23 mouse cellular contexts compared by ENCODE assay signal in genomic region chr8:107957566-107957965, GRCm38 (mm10). TPM values are rescaled to one million over a fixed set of nuclear protein-coding genes. Genes with fewer than 3 reads are reported as not detected.
DNase-seq lines count a peak whose midpoint lies in the region; ATAC-seq lines count a peak whose summit lies in the region.
"Had no signal": no experiment of that assay in that cellular context is flagged by ENCODE, and none has a peak within 500 bp of the region (broad histone marks: within the 10 kb centered on the region; RNA-seq: fewer than 3 reads in every experiment).

No protein-coding gene starts in this region.

- H3K9me3 ChIP-seq in forebrain, embryonic 13.5 days (replicated peaks), result no peaks in the 10 kb centered on the region
- no peaks in the 10 kb centered on the region for H3K9me3 ChIP-seq in forebrain, embryonic 10.5 days
- no peaks in the 10 kb centered on the region for H3K9me3 ChIP-seq in hindbrain, embryonic 11.5 days (ENCODE audit: control insufficient read depth, low read length)
- H3K9me3 ChIP-seq in hindbrain, embryonic 10.5 days, result no peaks in the 10 kb centered on the region
- no peaks in the 10 kb centered on the region for H3K9me3 ChIP-seq in midbrain, embryonic 14.5 days (ENCODE audit: control insufficient read depth, low read length)
- no peaks in the 10 kb centered on the region for H3K9me3 ChIP-seq in midbrain, embryonic 11.5 days (ENCODE audit: control insufficient read depth, low read length)
- H3K9me3 ChIP-seq in midbrain, embryonic 15.5 days, result no peaks in the 10 kb centered on the region
- H3K9me3 ChIP-seq: embryonic facial prominence, embryonic 15.5 days; heart, embryonic 12.5 days; hindbrain, embryonic 15.5 days had no signal

- no peak overlapping the region for H3K9ac ChIP-seq in forebrain, embryonic 13.5 days
- H3K9ac ChIP-seq in hindbrain, embryonic 11.5 days (ENCODE audit: low read depth, low read length), result no peak overlapping the region
- no peak overlapping the region for H3K9ac ChIP-seq in midbrain, embryonic 14.5 days (replicated peaks; ENCODE audit: low read length)
- no peak overlapping the region for H3K9ac ChIP-seq in midbrain, embryonic 11.5 days (ENCODE audit: low read length)
- H3K9ac ChIP-seq in midbrain, embryonic 15.5 days, result no peak overlapping the region
- H3K9ac ChIP-seq: embryonic facial prominence, embryonic 15.5 days; heart, embryonic 12.5 days; hindbrain, embryonic 15.5 days had no signal

- H3K4me3 ChIP-seq in forebrain, embryonic 13.5 days, result no peak overlapping the region
- no peak overlapping the region for H3K4me3 ChIP-seq in forebrain, embryonic 10.5 days
- H3K4me3 ChIP-seq in hindbrain, embryonic 11.5 days (ENCODE audit: low read depth, low read length), result no peak overlapping the region
- H3K4me3 ChIP-seq in hindbrain, embryonic 10.5 days, result no peak overlapping the region
- no peak overlapping the region for H3K4me3 ChIP-seq in midbrain, embryonic 14.5 days (replicated peaks; ENCODE audit: low read depth, low read length)
- H3K4me3 ChIP-seq in midbrain, embryonic 11.5 days (ENCODE audit: low read depth, low read length), result no peak overlapping the region
- no peak overlapping the region for H3K4me3 ChIP-seq in midbrain, embryonic 15.5 days
- H3K4me3 ChIP-seq: embryonic facial prominence, embryonic 15.5 days; erythroblast, embryonic 14.5 days; gastrocnemius, adult 2 months; heart, embryonic 12.5 days; hindbrain, embryonic 15.5 days had no signal

- no peak overlapping the region for H3K4me2 ChIP-seq in forebrain, embryonic 13.5 days
- no peak overlapping the region for H3K4me2 ChIP-seq in hindbrain, embryonic 11.5 days (replicated peaks; ENCODE audit: low read depth, low read length)
- no peak overlapping the region for H3K4me2 ChIP-seq in midbrain, embryonic 14.5 days (ENCODE audit: low read length)
- H3K4me2 ChIP-seq in midbrain, embryonic 11.5 days, result no peak overlapping the region
- H3K4me2 ChIP-seq in midbrain, embryonic 15.5 days, result no peak overlapping the region
- H3K4me2 ChIP-seq: embryonic facial prominence, embryonic 15.5 days; heart, embryonic 12.5 days; hindbrain, embryonic 15.5 days had no signal

- no peaks in the 10 kb centered on the region for H3K36me3 ChIP-seq in forebrain, embryonic 13.5 days (ENCODE audit: poor library complexity, severe bottlenecking)
- no peaks in the 10 kb centered on the region for H3K36me3 ChIP-seq in forebrain, embryonic 10.5 days (replicated peaks)
- H3K36me3 ChIP-seq in hindbrain, embryonic 11.5 days (ENCODE audit: control insufficient read depth, insufficient read depth, low read length), result no peaks in the 10 kb centered on the region
- H3K36me3 ChIP-seq in hindbrain, embryonic 10.5 days, result no peaks in the 10 kb centered on the region
- H3K36me3 ChIP-seq in midbrain, embryonic 14.5 days (ENCODE audit: control insufficient read depth, insufficient read depth, low read length), result no peaks in the 10 kb centered on the region
- no peaks in the 10 kb centered on the region for H3K36me3 ChIP-seq in midbrain, embryonic 11.5 days (ENCODE audit: control insufficient read depth, insufficient read depth, low read length)
- H3K36me3 ChIP-seq in midbrain, embryonic 15.5 days (replicated peaks), result no peaks in the 10 kb centered on the region
- H3K36me3 ChIP-seq: embryonic facial prominence, embryonic 15.5 days; G1E; heart, embryonic 12.5 days; hindbrain, embryonic 15.5 days had no signal

- peaks cover 6% of the 10 kb centered on the region for H3K4me1 ChIP-seq in forebrain, embryonic 13.5 days
- H3K4me1 ChIP-seq in forebrain, embryonic 10.5 days, result peaks cover 14% of the 10 kb centered on the region
- H3K4me1 ChIP-seq in hindbrain, embryonic 11.5 days (replicated peaks; ENCODE audit: control insufficient read depth, insufficient read depth, low read length), result no peaks in the 10 kb centered on the region
- peaks cover 8% of the 10 kb centered on the region for H3K4me1 ChIP-seq in hindbrain, embryonic 10.5 days (replicated peaks)
- H3K4me1 ChIP-seq in midbrain, embryonic 14.5 days (ENCODE audit: control insufficient read depth, insufficient read depth, low read length), result peaks cover 15% of the 10 kb centered on the region
- H3K4me1 ChIP-seq in midbrain, embryonic 11.5 days (ENCODE audit: control insufficient read depth, insufficient read depth, low read length), result peaks cover 7% of the 10 kb centered on the region; the same call in 1 of the 2 replicates
- H3K4me1 ChIP-seq in midbrain, embryonic 15.5 days, result peaks cover 32% of the 10 kb centered on the region
- H3K4me1 ChIP-seq: heart, embryonic 12.5 days had no signal

- peak overlapping the region; percentile 6; the same call in 1 of the 2 replicates for H3K27ac ChIP-seq in forebrain, embryonic 13.5 days
- H3K27ac ChIP-seq in forebrain, embryonic 10.5 days, result no peak overlapping the region
- H3K27ac ChIP-seq in hindbrain, embryonic 11.5 days (ENCODE audit: low read depth, low read length), result 0 out of 2 replicates have a peak overlapping the region, but pooled peaks have one; percentile 42
- no peak overlapping the region for H3K27ac ChIP-seq in hindbrain, embryonic 10.5 days
- H3K27ac ChIP-seq in midbrain, embryonic 14.5 days (replicated peaks; ENCODE audit: low read depth, low read length), result peak overlapping the region; percentile 23
- H3K27ac ChIP-seq in midbrain, embryonic 11.5 days (ENCODE audit: low read depth, low read length), result no peak overlapping the region
- peak overlapping the region; percentile 81; the same call in 1 of the 2 replicates for H3K27ac ChIP-seq in midbrain, embryonic 15.5 days
- H3K27ac ChIP-seq: embryonic facial prominence, embryonic 15.5 days; gastrocnemius, adult 2 months had no signal

- 60% methylated on average over 8 of the region's 8 CpGs for WGBS in forebrain, embryonic 13.5 days
- WGBS in forebrain, embryonic 10.5 days, result 85% methylated on average over 8 of the region's 8 CpGs
- 57% methylated on average over 8 of the region's 8 CpGs for WGBS in hindbrain, embryonic 11.5 days
- 64% methylated on average over 8 of the region's 8 CpGs for WGBS in hindbrain, embryonic 10.5 days
- WGBS in midbrain, embryonic 14.5 days, result 18% methylated on average over 8 of the region's 8 CpGs
- WGBS in midbrain, embryonic 11.5 days, result 53% methylated on average over 8 of the region's 8 CpGs
- WGBS in midbrain, embryonic 15.5 days, result 31% methylated on average over 8 of the region's 8 CpGs

- DNase-seq in forebrain, embryonic 10.5 days (ENCODE audit: extremely low spot score, low spot score), result no peak
- DNase-seq in hindbrain, embryonic 11.5 days (ENCODE audit: low spot score), result no peak
- no peak for DNase-seq in hindbrain, embryonic 10.5 days (ENCODE audit: low spot score)
- DNase-seq in midbrain, embryonic 14.5 days, result peak; percentile 68
- no peak for DNase-seq in midbrain, embryonic 11.5 days (ENCODE audit: low spot score, missing footprints)
- DNase-seq in layer of hippocampus, postnatal 14 days (ENCODE audit: low spot score in 2 of 2), result no peak
- DNase-seq: adrenal gland, adult 8-10 months; adrenal gland, postnatal 36 days; B cell, adult 2 months; cerebellum, adult 11 months; cerebellum, adult 8-10 months; cerebellum, postnatal 14 days; embryo, embryonic 11 days; gastrocnemius, adult 2 months; gastrocnemius, postnatal 25 days had no signal

- no peak for ATAC-seq in forebrain, embryonic 13.5 days
- ATAC-seq in hindbrain, embryonic 11.5 days (ENCODE audit: low FRiP score), result no peak
- no peak for ATAC-seq in midbrain, embryonic 14.5 days (ENCODE audit: low FRiP score, low TSS enrichment)
- ATAC-seq in midbrain, embryonic 11.5 days (ENCODE audit: low FRiP score), result no peak
- ATAC-seq in midbrain, embryonic 15.5 days (replicated peaks), result no peak
- ATAC-seq: CD4-positive, CD25-positive, alpha-beta regulatory T cell, adult 4 months had no signal

- H3K27me3 ChIP-seq in forebrain, embryonic 13.5 days, result peaks cover 16% of the 10 kb centered on the region
- H3K27me3 ChIP-seq in forebrain, embryonic 10.5 days (ENCODE audit: poor library complexity, severe bottlenecking), result peaks cover 17% of the 10 kb centered on the region
- H3K27me3 ChIP-seq in hindbrain, embryonic 11.5 days (ENCODE audit: control insufficient read depth, insufficient read depth, low read length), result no peaks in the 10 kb centered on the region
- peaks cover 9% of the 10 kb centered on the region; the same call in 1 of the 2 replicates for H3K27me3 ChIP-seq in hindbrain, embryonic 10.5 days (ENCODE audit: insufficient read depth, poor library complexity, severe bottlenecking)
- H3K27me3 ChIP-seq in midbrain, embryonic 14.5 days (ENCODE audit: control insufficient read depth, insufficient read depth, low read length), result no peaks in the 10 kb centered on the region
- H3K27me3 ChIP-seq in midbrain, embryonic 11.5 days (ENCODE audit: control insufficient read depth, insufficient read depth, low read length), result no peaks in the 10 kb centered on the region
- no peaks in the 10 kb centered on the region for H3K27me3 ChIP-seq in midbrain, embryonic 15.5 days (replicated peaks)
- H3K27me3 ChIP-seq: heart, embryonic 12.5 days had no signal

RNA-seq across cellular contexts. Expression of gene Zfhx3, which starts 15.1 kb away (rescaled TPM):
- polyA plus RNA-seq in forebrain, embryonic 13.5 days (2015; fragmentation: Nextera tagmentation; extraction: Ambion mirVana), result 21.7 and 22.4 TPM in 2 replicates
- polyA plus RNA-seq in forebrain, embryonic 10.5 days (2016; fragmentation: Nextera tagmentation; extraction: Ambion mirVana), result 10.0 and 11.4 TPM in 2 replicates
- 36.4 and 47.1 TPM in 2 replicates for polyA plus RNA-seq in hindbrain, embryonic 11.5 days (2014; fragmentation: Nextera tagmentation; extraction: Ambion mirVana)
- 12.9 and 22.0 TPM in 2 replicates for polyA plus RNA-seq in hindbrain, embryonic 10.5 days (2016; fragmentation: Nextera tagmentation; extraction: Ambion mirVana)
- 56.8 and 68.4 TPM in 2 replicates for polyA plus RNA-seq in midbrain, embryonic 14.5 days (2014; fragmentation: Nextera tagmentation; extraction: Ambion mirVana)
- 23.4 and 26.8 TPM in 2 replicates for polyA plus RNA-seq in midbrain, embryonic 11.5 days (2014; fragmentation: Nextera tagmentation; extraction: Ambion mirVana)
- 59.0 and 60.2 TPM in 2 replicates for polyA plus RNA-seq in midbrain, embryonic 15.5 days (2015; fragmentation: Nextera tagmentation; extraction: Ambion mirVana)
- 1 to 10 TPM; 4.8 to 8.2 TPM for total RNA-seq in layer of hippocampus, postnatal 14 days (2021)
- polyA plus RNA-seq: G1E had no signal

Comparison
In these comparisons a context has a peak if more than half of its experiments do, and no peak if none do; other contexts are left out.
1. H3K27ac ChIP-seq: peak in forebrain, embryonic 13.5 days (single experiment), hindbrain, embryonic 11.5 days (single experiment), midbrain, embryonic 14.5 days (single experiment) and midbrain, embryonic 15.5 days (single experiment); none in forebrain, embryonic 10.5 days (single experiment), hindbrain, embryonic 10.5 days (single experiment) and midbrain, embryonic 11.5 days (single experiment).